Mouse (Mus musculus): ENCODE data around the gene Kif1a. TPM values are rescaled to one million over a fixed set of nuclear protein-coding genes. Genes with fewer than 3 reads are reported as not detected.

The Kif1a gene
- total RNA-seq, 2 experiments from 2014 or later = 37.9 to 38.1 TPM

- peak; percentile 61 to 63 for DNase-seq (ENCODE audit: low spot score in 2 of 2)
Measured at GRCm38 (mm10) chr1:92972854-92973253, 128.9 kb downstream of the Kif1a start.

GRCm38 (mm10) chr1:92971879-92972795 lies 129.6 kb downstream of the Kif1a start:
- DNase-seq (ENCODE audit: low spot score in 2 of 2) = peak in 1 of 2 experiments; percentile 24

DNA sequence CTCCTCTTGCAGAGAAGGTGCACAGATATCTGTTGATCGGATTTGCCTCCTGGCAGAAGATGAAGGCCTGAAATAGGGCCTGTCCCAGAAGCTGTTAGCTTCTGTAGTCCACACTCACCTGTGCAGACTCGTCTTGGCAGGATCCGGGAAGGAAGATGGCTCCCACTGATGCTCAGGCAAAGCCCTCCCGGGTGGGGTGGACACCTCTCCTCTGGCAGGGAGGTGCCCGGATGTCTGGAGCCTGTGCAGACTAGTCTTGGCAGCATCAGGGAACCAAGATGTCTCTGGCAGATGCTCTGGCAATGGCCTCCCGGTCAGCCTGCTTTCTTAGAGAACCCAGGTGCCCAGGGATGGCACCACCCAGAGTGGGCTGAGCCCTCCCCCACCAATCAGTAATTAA lies 131.0 kb downstream of the Kif1a start:
- DNase-seq (ENCODE audit: low spot score in 2 of 2) = peak in 1 of 2 experiments; percentile 15

Other genes starting within 250 kb of the Kif1a start
- under 1 TPM; 0.80 to 0.86 TPM for gene Ankmy1, start 199.0 kb downstream of the Kif1a start, total RNA-seq (2021)
- gene Dusp28, start 195.0 kb downstream of the Kif1a start, total RNA-seq (2021) = 10 to 100 TPM; 14.3 to 14.5 TPM
- gene Rnpepl1, start 191.2 kb downstream of the Kif1a start, total RNA-seq (2021) = 10 to 100 TPM; 58.2 to 80.9 TPM
- gene Capn10, start 167.6 kb downstream of the Kif1a start, total RNA-seq (2021) = 10 to 100 TPM; 14.5 to 16.8 TPM
- 1 to 10 TPM; 1.4 TPM for gene Gpr35, start 151.1 kb downstream of the Kif1a start, total RNA-seq (2021)
- under 1 TPM in 1 of 2 experiments, not detected in 1; 0.36 TPM for gene Aqp12, start 95.6 kb downstream of the Kif1a start, total RNA-seq (2021)
- gene Agxt, start 33.3 kb upstream of the Kif1a start, total RNA-seq (2021) = not detected
- not detected for gene 2310007B03Rik, start 59.0 kb upstream of the Kif1a start, total RNA-seq (2021)
- gene Crocc2, start 66.8 kb upstream of the Kif1a start, total RNA-seq (2021) = under 1 TPM in 1 of 2 experiments, not detected in 1; 0.03 TPM
- gene Sned1, start 133.9 kb upstream of the Kif1a start, total RNA-seq (2021) = 10 to 100 TPM; 10.7 to 22.3 TPM
- gene Mterf4, start 204.0 kb upstream of the Kif1a start, total RNA-seq (2021) = 10 to 100 TPM; 23.1 to 23.3 TPM
- gene Ppp1r7, start 240.9 kb upstream of the Kif1a start, total RNA-seq (2021) = 10 to 100 TPM; 20.4 to 28.5 TPM
- gene Pask, start 241.5 kb upstream of the Kif1a start, total RNA-seq (2021) = 1 to 10 TPM; 2.7 to 3.6 TPM